Mouse (Mus musculus): ENCODE measurements around the gene Dnajb3.
"Not testable (repeated sequence)": the region's sequence is repeated elsewhere in the genome, so short reads cannot be mapped to it uniquely, and the experiment has no call there.

DNA sequence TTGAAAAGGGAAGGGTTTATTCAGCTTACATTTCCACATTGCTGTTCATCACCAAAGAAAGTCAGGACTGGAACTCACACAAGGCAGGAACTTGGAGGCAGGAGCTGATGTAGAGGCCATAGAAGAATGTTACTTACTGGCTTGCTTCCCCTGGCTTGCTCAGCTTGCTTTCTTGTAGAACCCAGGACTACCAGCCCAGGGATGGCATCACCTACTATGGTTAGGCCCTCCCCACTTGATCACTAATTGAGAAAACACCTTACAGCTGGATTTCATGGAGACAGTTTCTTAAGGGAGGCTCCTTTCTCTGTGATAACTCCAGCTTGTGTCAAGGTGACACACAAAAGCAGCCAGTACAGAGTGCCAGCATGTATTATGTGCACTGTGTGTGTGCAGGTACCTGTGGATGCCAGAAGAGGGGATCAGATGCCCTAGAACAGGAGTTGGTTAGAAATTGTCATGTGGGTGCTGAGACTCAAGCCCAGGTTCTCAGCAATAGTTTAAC lies 17.5 kb upstream of the Dnajb3 start:
- not testable (repeated sequence) for TF ChIP-seq CTCF (IDR thresholded peaks at IDR 0.05; ENCODE audit: low read depth, low read length); TAL1 (conservative IDR thresholded peaks at IDR 0.05; ENCODE audit: low read depth, low read length); GATA1 (IDR thresholded peaks at IDR 0.05; ENCODE audit: borderline replicate concordance, low read length); POLR2AphosphoS5 (IDR thresholded peaks at IDR 0.05; ENCODE audit: insufficient replicate concordance, low read depth, low read length); GATA2 (IDR thresholded peaks at IDR 0.05; ENCODE audit: borderline replicate concordance, low read depth, low read length)

Measured in G1E (cell line).